Mouse (Mus musculus) cerebellum, adult 11-12 months (tissue): Measurements from ENCODE around the gene Gpatch11.

Source experiments
- DNase-seq: peaks from one replicate; pipeline ENCODE4 v3.0.0; 2022

Gene Gpatch11

GRCm38 (mm10) chr17:78895394-78895793 is 60.0 kb downstream of the Gpatch11 start:
- no peak for DNase-seq
